Mouse (Mus musculus) kidney, postnatal 10 days (tissue): ENCODE results near the gene Gm42906.

Source experiments
- DNase-seq: peaks from one replicate; pipeline ENCODE4 v3.0.0; 2021; ENCODE audit warnings: mixed read lengths

Gene Gm42906

DNA sequence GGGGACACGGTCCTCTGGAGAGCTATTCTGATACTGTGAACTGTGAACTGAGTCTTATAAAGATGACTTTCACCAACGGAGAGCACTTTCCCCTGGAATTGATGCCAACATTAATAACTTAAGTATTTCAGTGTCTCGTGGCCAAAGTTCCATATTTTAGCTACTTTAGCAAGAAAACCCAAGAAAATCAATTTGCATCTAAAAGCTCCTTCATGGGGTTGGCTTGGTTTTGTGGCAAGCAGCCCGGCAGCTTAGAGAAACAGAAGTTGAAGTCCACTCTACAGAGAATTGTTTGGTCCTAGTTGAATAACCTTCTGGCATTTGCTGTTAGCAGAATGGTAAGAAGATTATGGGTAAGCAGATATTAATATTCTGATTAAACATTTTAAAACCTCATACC is 196.6 kb downstream of the Gm42906 start:
- DNase-seq, result peak; percentile 26

DNA sequence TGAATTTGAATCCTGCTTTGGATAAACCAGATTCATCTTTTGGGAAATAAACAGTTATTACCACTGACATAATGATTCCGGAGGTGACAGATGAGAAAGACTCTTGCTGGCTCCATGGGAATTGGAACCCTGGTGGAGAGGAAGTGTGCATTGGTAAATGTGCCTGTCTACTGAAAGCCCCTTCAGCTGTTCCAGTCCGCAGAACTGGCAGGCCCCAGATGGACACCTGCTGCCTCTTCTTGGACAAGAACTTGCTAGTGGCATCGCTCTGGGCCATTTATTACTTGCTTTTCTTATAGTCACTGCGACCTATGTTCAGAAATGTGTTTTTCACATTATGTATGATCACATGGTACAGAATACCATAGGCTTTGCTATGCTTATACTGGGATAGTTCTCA is 197.5 kb downstream of the Gm42906 start:
- no peak for DNase-seq

DNA sequence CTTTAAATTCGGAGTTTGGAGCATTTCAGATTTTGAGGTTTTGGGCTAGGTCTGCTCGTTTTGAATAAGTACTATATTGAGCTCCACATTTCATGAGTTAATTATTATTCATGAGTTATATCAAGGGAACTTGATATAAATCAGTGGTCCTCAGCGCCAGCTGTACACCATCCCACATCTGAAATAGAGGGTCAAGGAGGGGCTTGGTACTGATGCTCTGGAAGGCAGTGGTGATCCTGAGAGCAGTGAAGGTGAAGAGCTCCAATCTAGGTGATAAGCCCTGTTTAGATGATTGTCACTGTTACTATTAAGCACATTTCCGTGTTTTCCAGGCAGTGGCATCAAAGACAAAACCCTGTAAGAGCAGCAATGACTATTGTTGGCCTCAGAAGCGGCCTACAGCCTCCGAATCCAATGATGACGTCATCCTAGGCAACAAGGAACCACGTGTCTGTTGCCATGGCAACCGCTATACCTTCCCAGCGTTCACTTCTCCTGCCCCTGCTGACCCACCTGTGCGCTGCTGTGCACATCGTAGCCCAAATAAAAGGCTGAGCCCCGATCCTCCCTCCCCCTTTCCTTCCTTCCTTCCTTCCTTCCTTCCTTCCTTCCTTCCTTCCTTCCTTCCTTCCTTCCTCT is 199.5 kb downstream of the Gm42906 start:
- DNase-seq, result no peak

DNA sequence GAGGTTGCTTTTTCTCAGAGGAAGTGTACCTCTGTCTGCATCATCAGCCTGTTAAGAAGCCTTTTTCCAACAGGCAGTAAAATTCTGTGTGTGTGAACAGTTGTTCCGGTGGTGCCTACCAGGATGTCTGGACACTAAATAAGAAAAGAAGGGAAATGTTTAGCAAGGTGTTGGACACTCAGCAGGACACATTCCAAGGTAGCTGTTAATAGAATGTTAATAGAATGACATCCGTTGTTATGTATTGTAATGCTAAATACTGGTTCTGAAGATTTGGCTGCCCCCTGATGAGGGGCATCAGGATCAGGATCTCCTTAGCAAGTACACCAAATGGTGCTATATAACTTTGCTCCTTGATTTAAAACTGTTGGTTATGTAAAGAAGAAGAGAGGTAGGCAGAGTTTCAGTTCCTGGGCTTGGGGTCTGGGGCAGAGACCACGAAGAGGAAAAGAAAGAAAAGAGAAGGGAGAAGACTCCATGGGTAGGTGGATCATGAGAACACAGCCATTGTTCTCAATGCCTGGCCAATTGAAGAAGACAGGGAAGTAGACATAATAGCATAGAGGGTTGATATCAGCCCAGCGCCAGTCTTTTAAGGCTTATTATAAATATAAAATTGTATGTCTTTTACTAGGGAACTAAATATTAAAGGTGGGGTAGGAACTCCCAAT is 204.1 kb downstream of the Gm42906 start:
- DNase-seq, result no peak

- DNase-seq, result no peak
Measured at GRCm38 (mm10) chr5:151222791-151223190, 205.2 kb downstream of the Gm42906 start.

DNA sequence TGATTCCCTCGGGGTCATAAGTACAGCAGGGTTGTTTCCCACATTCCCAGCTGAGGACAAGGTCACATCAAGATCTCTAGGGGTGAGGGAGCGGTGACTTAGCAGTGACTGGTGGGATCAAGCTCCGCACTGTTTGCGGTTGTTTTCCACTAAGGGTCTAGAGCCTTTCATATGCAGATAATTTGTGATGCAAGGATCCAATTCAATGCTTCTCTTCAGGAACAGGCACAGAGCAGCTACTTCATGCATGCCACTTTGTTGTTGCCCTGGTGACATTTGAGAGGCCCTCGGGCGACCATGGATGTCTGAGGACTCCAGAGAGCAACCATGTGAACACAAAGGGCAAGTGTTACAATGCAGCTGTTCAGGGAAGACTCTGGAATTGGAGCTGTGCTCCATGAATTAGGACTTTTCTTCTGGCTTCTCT is 209.3 kb downstream of the Gm42906 start:
- peak; percentile 31 for DNase-seq

GRCm38 (mm10) chr5:151213097-151213496 is 214.9 kb downstream of the Gm42906 start:
- DNase-seq, result no peak

- no peak for DNase-seq
Measured at GRCm38 (mm10) chr5:151210869-151211268, 217.1 kb downstream of the Gm42906 start.

- no peak for DNase-seq
Measured at GRCm38 (mm10) chr5:151210060-151210459, 217.9 kb downstream of the Gm42906 start.

DNA sequence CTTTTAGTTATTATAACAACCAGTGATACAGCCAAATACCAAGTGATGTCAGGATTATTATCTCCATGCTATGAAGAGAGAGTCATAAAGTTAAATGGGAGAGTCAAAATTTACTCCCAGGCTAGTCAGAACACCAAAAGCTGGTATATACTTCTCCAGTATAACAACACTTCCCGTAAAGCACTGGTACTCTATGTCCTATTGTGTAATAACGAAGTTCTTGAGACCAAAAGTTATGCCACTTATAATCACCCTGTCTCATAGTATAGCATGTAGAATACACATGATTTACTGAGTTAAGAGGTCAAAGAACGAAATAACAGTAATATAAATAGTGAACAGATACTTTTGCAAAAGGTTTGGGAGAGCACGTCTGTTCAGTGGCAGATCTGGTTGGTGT is 222.9 kb downstream of the Gm42906 start:
- DNase-seq, result no peak

DNA sequence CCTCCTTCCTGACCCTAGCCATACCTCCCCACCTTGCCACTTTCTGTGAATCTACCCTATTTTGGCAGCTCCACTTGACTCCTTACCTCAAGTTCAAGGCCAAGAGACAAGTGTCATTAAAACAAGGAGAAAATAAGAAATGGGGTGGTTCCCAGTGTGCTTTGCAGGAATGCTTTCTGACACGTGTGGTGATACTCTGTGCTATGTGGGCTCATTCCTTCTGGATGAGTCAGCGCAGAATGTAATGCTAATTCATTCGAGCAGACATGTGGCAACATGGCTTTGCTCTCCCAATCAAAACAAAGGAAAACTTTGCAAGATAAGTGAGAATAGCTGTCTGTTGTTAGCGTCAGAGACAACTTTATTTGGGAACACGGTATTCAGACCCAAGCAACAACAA is 225.0 kb downstream of the Gm42906 start:
- DNase-seq, result no peak

- no peak for DNase-seq
Measured at GRCm38 (mm10) chr5:151201220-151201619, 226.7 kb downstream of the Gm42906 start.

DNA sequence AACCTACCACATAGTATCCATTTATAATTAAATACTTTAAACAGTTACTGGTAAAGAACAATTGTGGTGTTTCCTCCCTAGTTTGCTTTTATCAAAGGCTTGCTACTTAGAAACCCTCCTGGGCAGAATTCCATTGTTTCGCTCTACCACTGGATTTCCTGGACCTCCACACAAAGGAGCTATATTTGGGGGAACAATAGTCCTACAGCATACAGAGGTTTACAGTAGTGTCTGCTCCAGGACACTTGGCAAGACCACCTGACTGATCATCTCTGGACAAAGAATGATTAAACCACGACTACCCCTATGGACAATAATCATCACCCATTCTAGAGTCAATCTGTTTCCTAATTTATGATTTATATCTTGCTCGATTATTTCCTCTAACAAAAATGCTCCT is 228.7 kb downstream of the Gm42906 start:
- DNase-seq, result no peak

GRCm38 (mm10) chr5:151196603-151197272 is 231.2 kb downstream of the Gm42906 start:
- DNase-seq, result no peak

- DNase-seq, result no peak
Measured at GRCm38 (mm10) chr5:151193885-151194520, 234.0 kb downstream of the Gm42906 start.

DNA sequence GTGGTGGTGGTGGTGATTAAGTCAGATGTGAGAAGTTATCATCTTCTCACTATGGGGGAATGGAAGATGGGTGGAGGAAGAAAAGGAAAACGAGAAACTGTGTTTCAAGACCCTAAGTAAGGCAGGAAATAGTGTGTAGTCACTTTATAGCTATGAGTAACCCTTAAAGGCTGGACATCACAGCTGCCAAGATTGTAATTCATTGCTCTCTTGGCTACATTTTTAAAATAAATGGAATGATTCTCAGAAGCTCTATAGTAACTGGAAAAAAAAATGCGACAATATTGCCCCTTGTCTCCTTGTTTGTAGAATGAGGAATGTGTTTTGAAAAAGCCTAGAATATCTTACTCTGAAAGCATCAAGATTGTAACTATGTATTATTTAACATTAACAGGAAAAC is 235.7 kb downstream of the Gm42906 start:
- no peak for DNase-seq

GRCm38 (mm10) chr5:151190764-151191163 is 237.2 kb downstream of the Gm42906 start:
- DNase-seq, result no peak

- DNase-seq, result peak; percentile 82
Measured at GRCm38 (mm10) chr5:151189789-151190378, 238.1 kb downstream of the Gm42906 start.

DNA sequence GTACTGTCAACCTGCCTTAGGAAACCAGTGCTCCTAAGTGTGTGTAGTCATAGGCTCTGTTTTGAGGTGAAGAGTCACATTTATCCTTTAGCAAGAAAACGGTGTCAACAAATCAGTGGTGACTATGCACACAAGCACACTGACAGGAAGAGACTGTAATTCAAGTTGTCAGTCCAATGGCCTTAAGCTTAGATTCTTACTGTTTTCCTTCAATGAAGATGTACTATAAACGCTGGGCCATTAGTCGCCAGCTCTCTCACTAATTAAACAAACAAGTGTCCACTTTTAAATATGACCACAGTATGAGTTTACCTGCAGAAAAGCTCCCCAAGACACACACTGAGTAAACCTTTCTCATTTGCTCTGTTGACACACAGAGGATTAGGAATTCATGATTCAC is 238.6 kb downstream of the Gm42906 start:
- no peak for DNase-seq

DNA sequence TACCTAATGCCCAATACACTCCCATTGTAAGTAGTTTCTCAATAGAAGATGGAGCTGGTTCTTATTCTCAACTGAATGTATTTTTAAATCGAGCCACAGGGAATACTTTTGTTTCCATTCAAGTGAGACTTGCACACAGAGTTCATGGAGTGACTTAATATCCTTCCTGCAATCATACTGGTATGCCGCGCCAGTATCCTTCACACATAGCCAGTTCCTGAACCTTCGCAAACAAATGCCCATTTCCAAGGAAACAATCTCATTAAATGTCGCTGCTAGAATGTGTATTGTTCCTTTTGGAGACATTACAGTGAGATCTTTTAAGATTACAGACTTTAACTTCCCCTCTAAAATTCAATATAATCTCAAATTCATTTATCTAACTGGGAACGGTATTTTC is 239.3 kb downstream of the Gm42906 start:
- no peak for DNase-seq

GRCm38 (mm10) chr5:151187336-151187735 is 240.6 kb downstream of the Gm42906 start:
- DNase-seq, result no peak

- DNase-seq, result no peak
Measured at GRCm38 (mm10) chr5:151185286-151185856, 242.6 kb downstream of the Gm42906 start.
